Mouse (Mus musculus) liver, embryonic 14.5 days (tissue): ENCODE results near the gene Leap2. TPM values are rescaled to one million over a fixed set of nuclear protein-coding genes. Genes with fewer than 3 reads are reported as not detected.

ENCODE experiments used
- ATAC-seq: fragments of 200-750 bp; cut with Nextera tagmentation; 2 replicates; pipeline ENCODE4 v1.8.0; 2017; ENCODE audit warnings: moderate number of reproducible peaks, mild to moderate bottlenecking, moderate library complexity; ENCODE audit not compliant: insufficient read depth
- DNase-seq, 3 experiments: peaks; one replicate each; pipeline ENCODE4 v3.0.0-alpha.2; 2012 to 2013; ENCODE audit warnings: low read depth in 3 of 3, low spot score in 3 of 3
- H3K27ac ChIP-seq: fragments of 300-500 bp; sonication (generic); 2 replicates; pipeline ENCODE4 v1.5.1; 2014; ENCODE audit warnings: moderate library complexity, mild to moderate bottlenecking, control low read depth, inconsistent platforms
- H3K27me3 ChIP-seq: fragments of 300-500 bp; sonication (generic); 2 replicates; pipeline ENCODE4 v1.6.1; 2014; ENCODE audit warnings: mild to moderate bottlenecking, low read length, moderate library complexity; ENCODE audit not compliant: control insufficient read depth, insufficient read depth
- H3K36me3 ChIP-seq: fragments of 300-500 bp; sonication (generic); replicated peaks from 2 replicates; pipeline ENCODE4 v1.6.1; 2014; ENCODE audit warnings: low read depth; ENCODE audit not compliant: control insufficient read depth, insufficient read depth
- H3K4me1 ChIP-seq, 2 experiments: fragments of 200-500 bp in 1 of 2; fragments of 300-500 bp in 1 of 2; sonication (generic) in 1 of 2; replicated peaks; 2 replicates each; pipeline ENCODE4 v1.6.1; 2012 to 2014; ENCODE audit warnings: antibody characterized with exemption in 1 of 2, inconsistent platforms in 1 of 2, low read length in 1 of 2; ENCODE audit not compliant: control insufficient read depth in 2 of 2, insufficient read depth in 2 of 2
- H3K4me2 ChIP-seq: fragments of 300-500 bp; sonication (generic); 2 replicates; pipeline ENCODE4 v1.6.1; 2014; ENCODE audit warnings: low read depth, mild to moderate bottlenecking, control low read depth, moderate library complexity
- H3K4me3 ChIP-seq, 2 experiments: fragments of 200-500 bp in 1 of 2; fragments of 300-500 bp in 1 of 2; sonication (generic) in 1 of 2; 2 replicates each; pipeline ENCODE4 v1.5.1; 2012 to 2014; ENCODE audit warnings: low read depth in 2 of 2, low read length in 2 of 2, mild to moderate bottlenecking in 2 of 2, control low read depth in 1 of 2, inconsistent platforms in 1 of 2, moderate library complexity in 1 of 2; ENCODE audit not compliant: insufficient read depth in 1 of 2
- H3K9ac ChIP-seq: fragments of 300-500 bp; sonication (generic); replicated peaks from 2 replicates; pipeline ENCODE4 v1.6.1; 2014; ENCODE audit warnings: mild to moderate bottlenecking, control low read depth, moderate library complexity
- H3K9me3 ChIP-seq: fragments of 300-500 bp; sonication (generic); 2 replicates; pipeline ENCODE4 v1.6.1; 2016; ENCODE audit warnings: low read length, mixed read lengths; ENCODE audit not compliant: control insufficient read depth
- CTCF ChIP-seq: IDR thresholded peaks from 2 replicates; pipeline ENCODE4 v1.5.1; 2016; ENCODE audit warnings: antibody characterized with exemption, low read depth, control low read depth
- EP300 ChIP-seq: IDR thresholded peaks from 2 replicates; pipeline ENCODE4 v1.6.1; 2016; ENCODE audit warnings: antibody characterized with exemption, low read depth
- WGBS: fragments of 180-500 bp; shearing (Covaris S2); extraction: QIAGEN DNeasy Blood & Tissue Kit; methylation state at CpG from one replicate; pipeline ENCODE4 v1.1.7; 2014; ENCODE audit not compliant: insufficient replicate concordance; 5-methylcytosine and 5-hydroxymethylcytosine counted together
- polyA plus RNA-seq, 2 experiments: library from polyadenylated mRNA; depleted of rRNA in 1 of 2; stranded (reverse) in 1 of 2; unstranded in 1 of 2; fragments of >200 nt; fragmentation: Nextera tagmentation in 1 of 2; extraction: Ambion mirVana in 1 of 2; gene quantifications; 2 replicates each; pipeline versions ENCODE4 v1.2.1 to v1.2.3; 2012 to 2014

The Leap2 gene
- 11.6 and 16.3 TPM in 2 replicates for polyA plus RNA-seq (2012; rRNA removed)
- polyA plus RNA-seq (2014; fragmentation: Nextera tagmentation; extraction: Ambion mirVana) = 40.7 and 42.7 TPM in 2 replicates

GRCm38 (mm10) chr11:53423036-53423435 is at the start of gene Leap2:
Leap2 (minus strand) TSS chr11:53423170.
- Histone ChIP-seq H3K9ac (no peak within 1 kb of the TSS; the same call in 1 of the 2 replicates), H3K36me3 (peaks cover 4% of the 10 kb centered on the region), H3K4me2 (peak within 1 kb of the TSS; percentile 38), H3K27ac (no peak within 1 kb of the TSS), H3K9me3 (no peaks in the 10 kb centered on the region), H3K4me1 (peaks cover 0 to 12% of the 10 kb centered on the region in 2 experiments; a peak in 2 of 4 replicates), H3K4me3 (peak within 1 kb of the TSS; percentile 40 to 41), H3K27me3 (no peaks in the 10 kb centered on the region)
- peak in 1 of 3 experiments; percentile 26 for DNase-seq
- 53% methylated on average over 4 of the region's 4 CpGs for WGBS
- 0 out of 2 replicates have a peak, but pooled peaks have one; percentile 9 for TF ChIP-seq CTCF
- TF ChIP-seq EP300 = no peak
- peak; percentile 54 for ATAC-seq

- no peak for ATAC-seq
These were observed 49.7 kb upstream of the Leap2 start for GRCm38 (mm10) chr11:53472709-53473108.

GRCm38 (mm10) chr11:53469968-53470695 is 47.2 kb upstream of the Leap2 start, which contains the start of gene Gm9837:
Gm9837 (minus strand) TSS chr11:53470479.
- WGBS = 8% methylated on average over 29 of the region's 29 CpGs
- H3K36me3 ChIP-seq = no peaks in the 10 kb centered on the region
- H3K4me2 ChIP-seq = peak within 1 kb of the TSS; percentile 24; the same call in 1 of the 2 replicates
- H3K4me1 ChIP-seq = peaks cover 0 to 2% of the 10 kb centered on the region in 2 experiments; a peak in 1 of 4 replicates
- no peak within 1 kb of the TSS for H3K4me3 ChIP-seq
- no peaks in the 10 kb centered on the region for H3K9me3 ChIP-seq
- H3K9ac ChIP-seq = no peak within 1 kb of the TSS
- H3K27me3 ChIP-seq = peaks cover 49% of the 10 kb centered on the region
- ATAC-seq (peak; percentile 69), DNase-seq (peak; percentile 68 to 72 (median 70))
- no peak for TF ChIP-seq EP300
- peak; percentile 98 for TF ChIP-seq CTCF
- no peak within 1 kb of the TSS for H3K27ac ChIP-seq

More at GRCm38 (mm10) chr11:53472709-53473108, 49.7 kb upstream of the Leap2 start:
- Histone ChIP-seq H3K4me3 (no peak overlapping the region), H3K27me3 (peaks cover 59% of the 10 kb centered on the region), H3K9me3 (no peaks in the 10 kb centered on the region), H3K27ac (no peak overlapping the region), H3K36me3 (no peaks in the 10 kb centered on the region), H3K9ac (no peak overlapping the region), H3K4me1 (peaks cover under 1 to 3% of the 10 kb centered on the region in 2 experiments; a peak in 3 of 4 replicates), H3K4me2 (no peak overlapping the region)
- 66% methylated on average over 3 of the region's 3 CpGs for WGBS
- TF ChIP-seq EP300 (no peak), CTCF (peak; percentile 59)
- no peak for DNase-seq

- Histone ChIP-seq H3K9ac (no peak overlapping the region), H3K4me2 (no peak overlapping the region), H3K4me1 (peaks cover 0 to 2% of the 10 kb centered on the region in 2 experiments; a peak in 1 of 4 replicates), H3K9me3 (no peaks in the 10 kb centered on the region), H3K36me3 (no peaks in the 10 kb centered on the region), H3K27me3 (peaks cover 49% of the 10 kb centered on the region), H3K4me3 (no peak overlapping the region), H3K27ac (no peak overlapping the region)
- DNase-seq = no peak
- no peak for ATAC-seq
- WGBS = 40% methylated on average over 16 of the region's 16 CpGs
- TF ChIP-seq CTCF = no peak
- TF ChIP-seq EP300 = no peak
These were observed 46.5 kb upstream of the Leap2 start for GRCm38 (mm10) chr11:53469294-53469967.
